Mouse (Mus musculus) kidney, adult 10 weeks (tissue): Measurements from ENCODE around the gene Gm29423. TPM values are rescaled to one million over a fixed set of nuclear protein-coding genes. Genes with fewer than 3 reads are reported as not detected.

ENCODE experiments used
- polyA plus RNA-seq: library from polyadenylated mRNA; stranded (reverse); fragments of 350-450 nt; fragmentation: Illumina TruSeq; extraction: RNeasy Lipid Tissue Mini Kit (QIAGEN cat#74804); gene quantifications from one replicate; pipeline ENCODE4 v1.2.3, GENCODE M21; 2014; ENCODE audit warnings: low read depth, low replicate concordance

Gm29423 gene
- not detected for polyA plus RNA-seq

GRCm38 (mm10) chrY:70303187-70303586, at the start of gene Gm29423, which contains the start of gene Gm29644:
Gene Gm29423 (minus strand): TSS chrY:70303287.
Gene Gm29644 (minus strand): TSS chrY:70303343.

GRCm38 (mm10) chrY:70273542-70273941, 29.5 kb downstream of the Gm29423 start, which contains the start of gene Gm21118:
Gene Gm21118 (minus strand): TSS chrY:70273642.

Other genes with a start within 250 kb of the Gm29423 start
- gene Gm21118, start 29.6 kb downstream of the Gm29423 start, polyA plus RNA-seq: not detected
- gene Gm29644, start 56 bp upstream of the Gm29423 start, polyA plus RNA-seq: not detected
- not detected for gene Gm20888, start 138.6 kb upstream of the Gm29423 start, polyA plus RNA-seq